Mouse (Mus musculus): ENCODE results near the gene Sf3a2.
"Not testable (repeated sequence)": the region's sequence is repeated elsewhere in the genome, so short reads cannot be mapped to it uniquely, and the experiment has no call there.

Gene Sf3a2

DNA sequence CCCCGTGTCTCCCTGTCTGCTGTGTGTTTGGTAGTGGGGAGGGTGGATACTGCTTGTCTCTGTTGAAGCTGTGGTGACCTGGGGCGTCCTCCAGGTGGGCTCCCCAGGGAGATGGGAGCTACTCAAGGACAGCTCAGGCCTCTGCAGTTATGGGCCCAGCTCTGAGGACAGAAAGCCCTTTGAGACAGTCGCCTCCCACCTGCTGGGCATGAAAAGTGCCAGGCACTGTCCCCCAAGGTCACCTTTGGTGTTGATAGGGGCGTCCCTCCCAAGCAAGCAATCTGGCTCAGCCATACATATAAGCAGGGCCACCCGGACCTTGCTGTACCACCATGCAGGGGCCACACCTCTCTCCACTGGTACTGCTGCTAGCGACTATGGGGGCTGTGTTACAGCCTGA, 6.9 kb downstream of the Sf3a2 start, which contains the start of gene Amh:
Gene Amh, plus strand, starts transcription at position 328 of the 400 bp plus-strand sequence.
- DNase-seq (ENCODE audit: low read depth, low spot score) = no peak

DNA sequence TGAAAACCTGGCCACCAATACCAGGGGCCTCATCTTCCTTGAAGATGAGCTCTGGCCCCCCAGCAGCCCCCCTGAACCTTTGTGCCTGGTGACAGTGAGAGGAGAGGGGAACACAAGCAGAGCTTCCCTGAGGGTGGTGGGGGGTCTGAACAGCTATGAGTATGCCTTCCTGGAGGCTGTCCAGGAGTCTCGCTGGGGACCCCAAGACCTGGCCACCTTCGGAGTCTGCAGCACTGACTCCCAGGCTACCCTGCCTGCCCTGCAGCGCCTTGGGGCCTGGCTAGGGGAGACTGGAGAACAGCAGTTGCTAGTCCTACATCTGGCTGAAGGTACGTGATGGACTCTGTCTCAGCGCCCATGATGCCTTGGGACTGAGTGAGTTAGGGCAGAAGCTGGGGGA, 7.3 kb downstream of the Sf3a2 start:
- no peak for DNase-seq (ENCODE audit: low read depth, low spot score)

DNA sequence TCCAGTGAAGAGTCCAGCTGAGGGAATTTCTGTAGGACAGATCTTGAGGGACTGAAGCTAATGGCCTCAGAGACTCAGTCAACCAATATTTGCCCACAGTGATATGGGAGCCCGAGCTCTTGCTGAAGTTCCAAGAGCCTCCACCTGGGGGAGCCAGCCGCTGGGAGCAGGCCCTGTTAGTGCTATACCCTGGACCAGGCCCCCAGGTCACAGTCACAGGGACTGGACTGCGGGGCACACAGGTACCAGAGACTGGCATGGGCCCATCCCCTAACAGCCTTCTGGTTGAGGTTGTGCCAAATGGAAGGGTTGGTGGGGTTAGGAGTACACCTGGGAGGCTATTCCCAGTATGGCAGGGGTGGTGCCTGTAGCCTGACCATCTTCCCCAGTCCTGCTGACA, 7.9 kb downstream of the Sf3a2 start:
- no peak for DNase-seq (ENCODE audit: low read depth, low spot score)

DNA sequence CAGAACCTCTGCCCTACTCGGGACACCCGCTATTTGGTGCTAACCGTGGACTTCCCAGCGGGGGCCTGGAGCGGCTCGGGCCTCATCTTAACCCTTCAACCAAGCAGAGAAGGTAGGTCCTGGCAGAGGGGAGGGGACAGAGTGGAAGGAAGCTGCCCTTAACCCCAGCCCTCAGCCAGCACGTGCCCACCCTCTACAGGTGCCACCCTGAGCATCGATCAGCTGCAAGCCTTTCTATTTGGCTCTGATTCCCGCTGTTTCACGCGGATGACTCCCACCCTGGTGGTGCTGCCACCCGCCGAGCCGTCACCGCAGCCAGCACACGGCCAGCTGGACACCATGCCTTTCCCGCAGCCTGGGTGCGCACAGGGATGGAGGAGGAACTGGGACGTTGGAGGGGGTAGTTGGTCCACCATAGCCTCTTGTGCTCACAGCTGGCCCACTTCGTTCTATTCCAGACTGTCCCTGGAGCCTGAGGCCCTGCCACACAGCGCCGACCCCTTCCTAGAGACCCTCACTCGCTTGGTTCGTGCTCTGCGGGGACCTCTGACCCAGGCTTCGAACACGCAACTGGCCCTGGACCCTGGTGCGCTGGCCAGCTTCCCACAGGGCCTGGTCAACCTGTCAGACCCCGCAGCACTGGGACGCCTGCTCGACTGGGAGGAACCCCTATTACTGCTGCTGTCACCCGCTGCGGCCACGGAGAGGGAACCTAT, 8.5 kb downstream of the Sf3a2 start:
- DNase-seq (ENCODE audit: low read depth, low spot score) = no peak

DNA sequence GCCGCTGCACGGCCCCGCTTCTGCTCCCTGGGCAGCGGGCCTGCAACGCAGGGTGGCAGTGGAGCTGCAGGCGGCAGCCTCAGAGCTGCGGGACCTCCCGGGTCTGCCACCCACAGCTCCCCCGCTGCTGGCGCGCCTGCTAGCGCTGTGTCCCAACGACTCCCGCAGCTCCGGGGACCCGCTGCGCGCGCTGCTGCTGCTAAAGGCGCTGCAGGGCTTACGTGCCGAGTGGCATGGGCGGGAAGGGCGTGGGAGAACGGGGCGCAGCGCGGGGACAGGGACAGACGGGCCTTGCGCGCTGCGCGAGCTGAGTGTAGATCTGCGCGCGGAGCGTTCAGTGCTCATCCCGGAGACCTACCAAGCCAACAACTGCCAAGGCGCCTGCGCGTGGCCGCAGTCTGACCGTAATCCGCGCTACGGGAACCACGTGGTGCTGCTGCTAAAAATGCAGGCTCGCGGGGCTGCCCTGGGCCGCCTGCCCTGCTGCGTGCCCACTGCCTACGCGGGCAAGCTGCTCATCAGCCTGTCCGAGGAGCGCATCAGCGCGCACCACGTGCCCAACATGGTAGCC, 9.1 kb downstream of the Sf3a2 start:
- no peak for DNase-seq (ENCODE audit: low read depth, low spot score)

DNA sequence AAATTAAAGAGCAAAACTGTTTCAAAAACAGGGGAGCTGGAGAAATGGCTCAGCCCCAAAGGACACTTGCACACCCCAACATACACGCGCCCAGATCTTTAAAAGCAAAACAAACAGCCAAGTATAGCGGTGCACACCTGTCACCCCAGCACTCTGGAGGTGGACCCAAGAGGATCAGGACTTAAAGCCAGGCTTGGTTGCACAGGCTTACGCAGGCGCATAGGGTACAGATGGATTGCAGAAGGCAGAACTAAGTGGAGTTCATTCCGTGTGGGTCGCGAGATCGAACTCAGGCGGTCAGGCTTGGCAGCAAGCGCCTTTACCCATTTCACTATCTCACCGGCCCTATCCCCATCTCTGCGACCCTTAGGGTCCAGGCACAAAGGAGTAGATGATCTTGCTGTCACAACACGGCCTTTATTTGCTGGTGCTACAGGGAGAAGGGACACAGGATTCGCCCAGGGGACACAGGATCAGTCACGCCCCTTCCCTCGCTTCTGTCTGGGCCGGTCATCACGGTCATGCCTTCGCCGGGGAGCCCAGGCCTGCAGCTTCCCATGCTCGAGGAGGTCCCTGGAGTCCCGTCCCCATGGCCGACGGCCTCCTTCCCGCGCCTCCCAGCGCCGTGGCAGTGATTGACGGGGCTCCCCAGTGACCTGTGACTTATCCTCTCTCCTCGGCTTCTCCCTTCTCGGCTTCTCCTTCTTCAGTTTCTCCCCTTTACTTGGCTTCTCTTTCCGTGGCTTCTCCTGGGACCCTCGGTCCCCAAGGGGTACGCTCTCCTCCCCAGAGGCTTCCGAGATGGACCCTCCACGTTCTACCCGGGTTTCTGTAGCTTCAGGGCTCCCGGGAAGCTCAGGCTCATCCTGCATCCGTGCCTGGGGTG, 10.3 kb downstream of the Sf3a2 start:
- no peak for DNase-seq (ENCODE audit: low read depth, low spot score)

DNA sequence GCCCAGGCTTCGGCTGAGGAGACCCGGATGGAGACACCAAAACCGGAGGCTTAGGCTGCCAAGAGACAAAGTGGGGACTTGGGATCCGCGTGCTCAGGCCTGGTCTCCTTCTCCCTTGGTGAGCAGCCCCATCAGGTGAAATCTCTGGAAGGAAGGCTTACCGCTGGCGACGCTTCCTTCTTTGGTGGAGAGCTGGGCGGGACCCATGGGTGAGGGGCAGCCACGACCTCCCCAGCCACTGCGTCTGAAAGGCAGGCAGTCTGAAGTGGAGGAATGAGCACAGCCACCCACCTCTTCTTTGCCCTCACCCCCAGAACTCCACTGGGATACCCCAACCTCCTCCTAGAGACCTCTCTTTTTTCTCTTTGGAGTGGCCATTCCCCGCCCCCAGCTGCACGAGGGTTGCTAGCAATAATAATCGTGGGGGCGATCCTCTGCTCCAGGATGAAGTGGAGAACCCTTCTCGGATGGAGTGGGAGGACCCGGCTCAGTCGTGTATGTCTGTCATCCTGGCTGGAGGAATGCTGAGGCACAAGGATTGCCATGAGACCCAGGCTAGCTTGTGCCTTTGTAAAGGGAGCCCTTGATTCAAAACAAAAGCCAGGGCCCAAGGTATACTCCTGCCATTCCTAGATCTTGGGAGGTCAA, 11.1 kb downstream of the Sf3a2 start:
- no peak for DNase-seq (ENCODE audit: low read depth, low spot score)

DNA sequence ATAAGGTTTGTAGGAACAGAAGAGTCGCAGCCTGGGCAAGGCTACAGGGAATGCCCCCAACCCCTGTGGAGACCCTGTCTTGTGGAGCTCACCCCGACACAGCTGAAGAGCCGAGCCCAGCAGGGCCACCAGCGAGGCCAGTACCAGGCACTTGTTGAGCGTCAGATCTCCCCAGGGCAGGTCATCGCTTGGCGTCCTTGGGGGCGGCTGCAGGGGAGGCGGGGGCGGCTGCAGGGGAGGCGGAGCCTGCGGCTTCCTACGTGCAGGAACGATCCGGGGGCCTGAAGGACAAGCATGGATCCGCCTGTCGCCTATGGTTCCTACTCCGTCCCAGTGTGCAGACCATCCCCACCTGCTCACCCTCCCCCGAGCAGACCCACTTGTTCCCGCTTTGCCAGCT, 12.1 kb downstream of the Sf3a2 start:
- DNase-seq (ENCODE audit: low read depth, low spot score) = no peak

DNA sequence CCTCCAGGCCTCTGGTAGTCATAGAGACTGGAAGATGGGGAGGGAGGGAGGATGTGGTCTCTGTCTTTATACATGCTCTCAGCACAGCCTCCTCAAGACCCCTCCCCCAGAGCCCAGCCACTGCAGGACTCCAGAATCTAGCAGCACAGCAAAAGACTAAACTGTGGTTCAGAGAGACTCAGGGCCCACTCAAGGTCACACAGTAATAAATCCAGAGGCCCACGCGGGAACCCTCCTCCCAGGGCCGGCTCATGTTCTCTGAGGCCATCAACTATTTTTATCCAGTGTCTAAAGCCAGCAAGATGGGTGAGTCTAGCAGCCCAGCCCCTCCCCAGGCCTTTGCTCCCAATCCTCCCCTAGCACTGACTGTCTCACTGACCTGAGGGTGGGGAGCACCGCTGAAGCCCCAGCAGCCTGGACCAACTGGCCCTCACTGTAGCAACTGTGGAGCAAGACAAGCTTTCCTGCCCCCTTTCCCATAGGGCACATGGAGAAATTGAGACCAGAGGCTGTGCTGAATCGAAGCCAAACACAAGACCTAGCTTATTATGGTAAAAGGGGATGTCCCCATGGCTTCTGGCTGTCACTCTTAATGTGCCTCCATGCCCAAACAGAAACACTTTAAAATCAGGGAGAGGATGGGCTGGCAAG, 14.5 kb downstream of the Sf3a2 start:
- no peak for DNase-seq (ENCODE audit: low read depth, low spot score)

DNA sequence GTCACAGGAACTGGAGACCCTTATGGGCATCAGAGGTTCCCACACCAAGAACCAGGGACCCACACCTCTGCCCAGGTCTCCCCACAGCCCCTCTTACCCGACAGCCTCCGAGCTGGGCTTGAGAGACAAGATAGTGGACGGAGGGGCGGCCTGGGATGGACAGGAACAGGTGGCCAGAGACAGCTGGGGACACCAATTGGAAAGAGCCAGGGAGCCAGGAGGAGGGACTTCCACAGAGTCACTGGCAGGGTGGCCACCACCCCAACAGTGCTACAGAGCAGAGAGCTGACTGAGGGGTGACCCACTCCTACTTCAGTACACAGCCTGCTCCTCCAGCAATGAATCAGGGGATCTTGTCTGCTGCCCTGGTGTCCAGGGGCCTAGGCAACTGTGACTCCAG, 15.4 kb downstream of the Sf3a2 start, which contains the start of gene Jsrp1:
Gene Jsrp1, minus strand, starts transcription at position 133 of the 400 bp plus-strand sequence.
- no peak for DNase-seq (ENCODE audit: low read depth, low spot score)

DNA sequence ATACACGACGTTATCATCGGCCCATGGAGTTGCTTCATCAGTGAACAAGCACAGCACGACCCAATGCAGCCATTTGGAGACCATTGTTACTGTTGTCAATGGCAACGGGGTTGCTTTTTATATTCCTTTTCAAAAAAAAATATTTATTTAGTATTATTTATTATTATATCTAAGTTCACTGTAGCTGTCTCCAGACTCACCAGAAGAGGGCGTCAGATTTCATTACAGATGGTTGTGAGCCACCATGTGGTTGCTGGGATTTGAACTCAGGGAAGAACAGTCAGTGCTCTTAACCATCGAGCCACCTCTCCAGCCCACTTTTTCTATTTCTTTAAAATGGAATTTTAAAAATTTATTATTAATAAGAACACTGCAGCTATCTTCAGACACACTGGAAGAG, 16.8 kb downstream of the Sf3a2 start:
- DNase-seq (ENCODE audit: low read depth, low spot score) = no peak

DNA sequence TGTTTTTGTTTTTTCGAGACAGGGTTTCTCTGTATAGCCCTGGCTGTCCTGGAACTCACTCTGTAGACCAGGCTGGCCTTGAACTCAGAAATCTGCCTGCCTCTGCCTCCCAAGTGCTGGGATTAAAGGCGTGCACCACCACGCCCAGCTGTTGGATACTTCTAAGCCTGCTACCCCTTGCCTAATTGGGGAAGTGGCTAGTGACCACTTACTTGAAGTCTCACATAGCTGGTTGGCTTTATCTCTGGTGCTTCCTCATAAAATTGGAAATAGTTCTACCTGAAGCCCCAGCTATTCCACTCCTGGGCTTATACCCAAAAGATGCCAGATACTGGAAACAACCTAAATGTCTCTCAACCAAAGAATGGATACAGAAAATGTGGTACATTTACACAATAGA, 18.3 kb downstream of the Sf3a2 start:
- not testable (repeated sequence) for DNase-seq (ENCODE audit: low read depth, low spot score)

DNA sequence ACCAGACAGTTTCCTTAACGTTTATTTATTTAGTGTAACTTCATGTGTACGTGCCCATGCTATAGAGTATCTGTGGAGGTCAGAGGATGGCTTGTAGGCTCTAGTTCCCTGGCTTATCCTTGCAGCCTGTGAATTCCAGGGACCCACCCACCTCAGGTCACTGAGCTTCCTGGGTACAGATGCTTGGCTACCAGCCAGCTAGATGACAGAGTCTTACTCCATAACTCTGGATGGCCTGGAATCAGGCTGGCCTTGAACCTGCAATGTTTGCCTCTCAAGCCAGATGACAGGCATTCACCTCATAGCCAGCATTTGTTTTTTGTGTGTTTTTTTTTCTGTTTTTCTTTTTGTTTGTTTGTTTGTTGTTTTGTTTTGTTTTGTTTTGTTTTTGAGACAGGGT, 19.2 kb downstream of the Sf3a2 start:
- no peak for DNase-seq (ENCODE audit: low read depth, low spot score)

DNA sequence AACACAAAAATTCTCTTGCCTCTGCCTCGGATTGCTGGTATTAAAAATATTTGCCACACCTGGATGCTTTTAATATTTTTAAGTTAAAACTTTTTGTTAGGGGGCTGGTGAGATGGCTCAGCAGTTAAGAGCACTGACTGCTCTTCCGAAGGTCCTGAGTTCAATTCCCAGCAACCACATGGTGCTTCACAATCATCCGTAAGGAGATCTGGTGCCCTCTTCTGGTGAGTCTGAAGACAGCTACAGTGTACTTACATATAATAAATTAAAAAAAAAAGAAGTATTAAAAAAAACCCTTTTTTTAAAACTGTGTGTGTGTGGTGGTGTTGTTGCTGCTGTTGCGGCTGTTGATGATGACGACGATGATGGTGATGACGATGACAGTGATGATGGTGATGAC, 20.0 kb downstream of the Sf3a2 start:
- not testable (repeated sequence) for DNase-seq (ENCODE audit: low read depth, low spot score)

DNA sequence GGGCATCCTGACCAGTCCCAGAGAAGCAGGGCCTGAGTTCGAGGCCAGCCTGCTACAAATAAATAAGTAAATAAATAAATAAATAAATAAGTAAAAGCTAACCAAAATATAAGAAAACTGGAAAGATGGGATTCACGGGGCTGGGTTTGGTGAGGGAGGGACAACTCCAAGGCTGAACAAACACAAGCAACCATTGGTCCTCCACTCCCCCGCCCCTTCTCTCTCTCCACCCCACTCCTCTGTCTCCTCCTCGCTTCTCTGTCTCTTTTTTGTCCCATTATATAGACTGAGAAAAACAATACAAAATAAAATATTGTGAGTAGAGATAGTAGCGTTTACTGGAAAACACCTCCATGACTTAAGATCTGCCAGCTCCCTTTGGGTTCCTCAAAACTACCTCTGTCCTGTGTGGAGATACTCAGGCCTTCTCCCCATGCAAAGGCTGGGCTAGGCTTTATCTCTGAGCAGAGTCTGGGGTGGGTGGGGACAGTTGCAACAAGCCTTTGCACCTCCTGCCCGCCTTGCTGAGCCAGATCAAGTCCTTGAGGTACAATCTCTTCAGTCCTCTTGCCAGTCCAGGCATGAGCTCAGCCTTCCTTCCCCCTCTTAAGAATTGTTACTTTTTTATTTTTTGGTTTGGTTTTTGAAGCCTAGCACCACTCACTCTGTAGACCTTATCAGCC, 20.7 kb downstream of the Sf3a2 start:
- DNase-seq (ENCODE audit: low read depth, low spot score) = peak; percentile 75

DNA sequence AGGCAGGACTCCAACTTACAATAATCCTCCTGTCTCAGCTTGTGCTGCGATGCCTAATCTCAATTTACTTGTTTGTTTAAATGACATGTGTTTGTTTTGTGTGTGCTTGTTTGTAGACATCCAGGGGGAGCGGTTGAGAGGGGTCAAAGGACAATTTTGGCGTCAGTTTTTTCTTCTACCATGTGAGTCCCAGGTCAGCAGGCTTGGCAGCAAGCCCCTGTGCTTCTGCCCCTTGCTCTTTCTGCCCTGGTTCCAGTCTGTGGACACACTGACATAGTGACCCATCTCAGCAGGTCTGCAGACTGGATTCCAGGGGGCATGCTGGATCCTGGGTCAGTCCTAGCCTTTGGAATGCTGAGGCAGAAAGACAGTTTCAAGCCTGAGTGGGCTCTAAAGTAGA, 21.4 kb downstream of the Sf3a2 start:
- DNase-seq (ENCODE audit: low read depth, low spot score) = no peak

DNA sequence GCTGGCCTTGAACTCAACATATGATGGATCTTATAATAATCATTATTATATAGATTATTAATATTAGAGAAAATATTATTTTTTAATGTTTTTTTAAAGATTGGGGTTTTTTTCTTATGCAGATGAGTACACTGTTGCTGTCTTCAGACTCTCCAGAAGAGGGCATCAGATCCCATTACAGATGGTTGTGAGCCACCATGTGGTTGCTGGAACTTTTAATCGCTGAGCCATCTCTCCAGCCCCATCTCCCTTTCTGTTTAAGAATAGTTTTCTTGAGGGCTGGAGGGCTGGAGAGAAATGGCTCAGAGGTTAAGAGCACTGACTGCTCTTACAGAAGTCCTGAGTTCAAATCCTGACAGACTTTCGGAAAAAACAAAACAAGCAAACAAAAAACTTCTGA, 24.0 kb downstream of the Sf3a2 start:
- DNase-seq (ENCODE audit: low read depth, low spot score) = no peak

DNA sequence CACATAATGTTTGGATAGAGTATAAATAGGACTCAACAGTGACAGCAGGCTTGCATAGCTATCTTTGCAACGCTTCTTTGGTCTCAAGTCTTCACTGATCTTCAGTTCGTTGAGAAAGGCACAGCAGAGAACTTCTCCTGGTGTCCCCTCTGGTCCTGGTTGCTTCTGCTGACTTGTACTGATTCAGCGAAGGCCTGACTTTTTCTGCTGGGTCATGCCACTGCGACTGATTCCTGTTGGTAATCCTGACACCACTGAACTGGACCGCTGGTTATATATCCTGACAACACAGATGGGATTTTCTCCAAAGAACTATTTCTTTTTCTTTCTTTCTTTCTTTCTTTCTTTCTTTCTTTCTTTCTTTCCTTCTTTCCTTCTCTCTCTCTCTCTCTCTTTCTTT, 24.5 kb downstream of the Sf3a2 start:
- no peak for DNase-seq (ENCODE audit: low read depth, low spot score)

DNA sequence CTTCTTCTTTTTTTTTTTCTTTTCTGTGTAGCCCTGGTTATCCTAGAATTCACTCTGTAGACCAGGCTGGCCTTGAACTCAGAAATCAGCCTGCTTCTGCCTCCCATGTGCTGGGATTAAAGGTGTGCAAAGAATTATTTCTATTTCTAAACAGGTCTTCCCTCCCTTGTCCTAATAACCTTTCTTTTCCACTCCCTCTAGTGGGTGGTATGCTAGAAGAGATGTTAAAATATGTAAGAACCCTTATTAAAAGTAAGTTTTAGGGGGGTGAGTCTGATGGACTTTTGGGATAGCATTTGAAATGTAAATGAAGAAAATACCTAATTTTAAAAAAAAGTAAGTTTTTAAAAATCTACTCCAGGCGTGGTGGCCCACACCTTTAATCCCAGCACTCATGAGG, 25.3 kb downstream of the Sf3a2 start:
- no peak for DNase-seq (ENCODE audit: low read depth, low spot score)

DNA sequence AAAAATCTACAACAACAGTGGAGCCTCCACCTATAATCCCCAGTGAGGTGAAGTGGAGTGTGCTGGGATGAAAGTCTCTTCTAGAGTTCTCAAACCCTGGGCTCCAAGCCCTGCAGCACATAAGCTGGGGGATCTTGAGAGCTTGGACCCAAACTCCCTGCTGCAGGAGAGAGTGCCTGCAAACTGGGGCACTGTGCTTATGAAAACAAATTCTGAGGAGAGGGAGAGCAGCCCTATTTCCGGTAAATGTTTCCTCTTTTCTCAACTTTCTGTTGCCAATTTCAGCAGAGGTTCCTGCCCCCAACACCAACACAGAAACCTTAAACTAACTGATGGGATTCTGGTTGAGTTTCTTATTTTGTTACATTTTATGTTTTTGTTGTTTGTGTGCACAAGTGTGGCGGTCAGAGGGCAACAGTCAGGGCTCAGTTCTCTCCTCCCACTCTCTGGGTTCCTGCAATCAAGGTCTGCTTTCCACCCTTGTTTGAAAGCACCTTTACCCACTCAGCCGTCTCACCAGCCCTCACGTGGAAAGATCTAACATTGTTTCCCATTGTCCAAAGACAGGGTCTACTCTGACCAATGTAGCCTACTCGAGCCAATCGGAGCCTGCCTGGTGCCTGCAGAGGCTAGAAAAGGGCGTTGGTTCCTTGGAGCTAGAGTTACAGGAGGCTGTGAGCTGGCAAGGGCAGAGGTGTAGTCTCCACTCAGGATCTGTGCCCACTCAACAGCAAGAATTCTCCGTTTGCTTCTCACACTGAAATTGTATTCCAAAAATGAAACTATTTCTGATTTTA, 26.0 kb downstream of the Sf3a2 start:
- no peak for DNase-seq (ENCODE audit: low read depth, low spot score)

Measured in c-Kit-negative CD71-positive TER-119-positive erythroid progenitor cells, embryonic 14.5 days (primary cell).